Mouse (Mus musculus) thymus, postnatal 10 days (tissue): ENCODE measurements around the gene Apoe.
A peak's percentile ranks its signal among the peaks of the same experiment; 100 is the strongest.
"Not testable (repeated sequence)": the region's sequence is repeated elsewhere in the genome, so short reads cannot be mapped to it uniquely, and the experiment has no call there.

Experiments used
- DNase-seq, 2 experiments: peaks; one replicate each; pipeline ENCODE4 v3.0.0; 2021; ENCODE audit warnings: low spot score in 2 of 2

Apoe gene

DNA sequence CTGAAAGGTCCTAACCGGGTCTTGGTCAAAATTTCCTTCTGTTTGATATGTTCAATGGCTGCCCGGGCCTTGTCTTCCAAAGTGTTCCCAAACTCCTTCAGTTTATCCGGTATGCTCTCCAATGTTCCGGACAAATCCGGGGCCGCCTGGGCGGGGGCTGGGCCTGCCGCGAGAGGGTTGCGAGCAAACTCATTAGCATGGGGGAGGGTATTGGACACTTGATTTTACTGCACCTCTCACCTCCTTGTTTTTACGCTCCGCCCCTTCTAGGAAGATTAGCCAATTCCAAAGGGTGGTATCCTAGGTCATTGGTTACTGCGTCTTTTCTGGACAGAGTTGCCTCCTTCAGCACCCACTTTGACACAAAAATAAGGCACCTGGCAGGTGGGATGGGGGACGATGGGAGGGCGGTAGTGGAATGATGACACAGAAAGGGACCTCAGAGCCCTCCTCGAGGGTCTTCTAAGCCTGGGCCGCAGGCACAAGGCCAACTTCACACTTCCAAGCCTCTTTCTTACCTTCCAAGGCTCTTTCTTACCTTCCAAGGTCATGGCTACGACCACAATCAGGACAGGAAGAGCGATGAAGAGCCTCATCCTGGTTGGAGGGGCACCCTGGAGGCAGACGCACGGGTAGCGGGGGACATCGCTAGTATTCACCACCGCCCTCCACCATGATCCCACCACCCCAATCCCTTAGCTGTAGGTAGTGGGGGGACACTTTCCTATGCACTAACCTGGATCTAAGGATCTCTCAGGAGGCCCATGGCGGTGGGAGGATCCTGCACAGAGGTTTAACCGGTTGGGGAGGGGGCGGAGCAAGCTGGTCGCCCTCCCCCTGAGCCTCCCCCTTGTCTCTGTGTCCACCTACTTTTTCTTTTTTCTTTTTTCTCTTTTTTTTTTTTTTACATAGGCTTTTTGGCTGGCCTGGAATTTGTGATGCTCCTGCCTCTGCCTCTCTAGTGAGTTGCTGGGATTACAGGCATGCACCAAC is 6.8 kb downstream of the Apoe start, which contains the start of gene Apoc1:
Gene Apoc1 (minus strand): TSS at position 788 of the 993 bp plus-strand sequence.
- no peak for DNase-seq

DNA sequence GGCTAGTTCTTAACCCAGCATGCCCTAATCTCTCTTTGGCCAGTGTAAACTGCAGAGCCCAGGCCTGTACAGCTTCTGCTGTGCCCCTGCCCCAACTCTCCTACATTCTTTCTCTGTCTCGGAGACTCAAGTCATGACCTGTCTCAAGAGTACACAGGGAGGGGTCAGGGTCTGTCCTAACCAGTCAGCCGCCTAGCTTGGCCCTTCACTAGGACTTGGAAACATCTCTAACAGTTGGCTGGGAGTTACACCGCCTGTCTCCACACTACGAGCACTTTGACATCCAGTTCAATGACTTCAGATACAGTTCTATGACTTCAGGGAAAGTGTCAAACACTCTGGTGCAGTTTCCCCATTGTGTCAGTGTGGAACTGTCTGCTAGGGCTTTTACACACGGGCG is 7.6 kb downstream of the Apoe start:
- DNase-seq: no peak

DNA sequence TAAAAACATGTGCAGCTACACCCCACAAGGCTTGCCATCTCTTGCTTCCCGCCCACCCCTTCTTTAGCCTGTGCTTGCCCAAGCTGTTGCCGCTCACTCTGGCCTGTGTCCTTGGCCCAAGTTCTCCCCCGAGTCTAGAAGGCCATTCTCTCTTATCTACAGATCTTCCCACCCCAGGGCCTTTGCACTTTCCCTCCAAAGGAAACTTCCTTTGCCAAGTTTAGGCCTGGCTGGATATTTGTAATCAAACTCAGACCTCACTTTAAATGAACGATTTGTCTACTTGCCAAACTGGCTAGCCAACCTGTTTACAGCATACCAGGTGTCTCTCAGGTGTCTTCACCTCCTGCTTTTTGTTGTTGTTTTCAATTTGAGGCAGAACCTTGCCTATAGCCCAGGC is 8.1 kb downstream of the Apoe start:
- DNase-seq: no peak

DNA sequence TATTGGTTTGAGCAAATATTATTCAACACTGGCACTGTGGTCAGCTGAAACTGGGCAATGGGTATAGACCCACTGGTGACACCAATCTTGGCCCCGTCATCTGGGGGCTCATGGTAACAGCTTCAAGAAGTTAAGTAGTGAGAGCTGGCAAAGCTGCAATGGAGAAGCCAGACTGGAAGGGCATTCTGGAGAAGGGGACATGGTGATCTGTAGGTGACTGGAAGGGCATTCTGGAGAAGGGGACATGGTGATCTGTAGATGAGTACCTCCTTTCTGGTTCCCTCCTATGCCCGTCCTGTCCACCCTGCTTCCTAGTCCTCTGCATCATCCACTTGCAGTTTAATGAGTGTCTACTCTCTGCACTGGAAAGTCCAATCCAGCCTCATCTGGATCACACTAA is 10.4 kb downstream of the Apoe start:
- no peak for DNase-seq

DNA sequence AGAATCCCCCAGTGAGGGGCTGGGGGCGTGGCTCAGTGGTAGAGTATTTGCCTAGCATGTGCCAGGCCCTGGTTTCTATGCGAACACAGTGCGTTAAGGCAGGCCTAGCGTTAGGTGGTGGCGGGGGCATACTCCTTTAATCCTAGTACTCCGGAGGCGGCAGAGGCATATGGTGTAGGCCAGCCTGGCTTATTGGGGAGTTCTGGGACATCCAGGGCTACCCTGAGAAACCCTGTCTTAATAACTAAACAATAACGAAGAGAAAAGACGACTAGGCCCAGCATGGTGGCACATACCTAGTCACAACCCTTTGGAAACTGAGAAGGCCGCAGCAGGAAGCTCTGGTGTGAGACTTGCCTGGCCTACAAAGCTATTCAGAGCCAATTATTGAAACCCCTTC is 10.9 kb downstream of the Apoe start:
- no peak for DNase-seq

DNA sequence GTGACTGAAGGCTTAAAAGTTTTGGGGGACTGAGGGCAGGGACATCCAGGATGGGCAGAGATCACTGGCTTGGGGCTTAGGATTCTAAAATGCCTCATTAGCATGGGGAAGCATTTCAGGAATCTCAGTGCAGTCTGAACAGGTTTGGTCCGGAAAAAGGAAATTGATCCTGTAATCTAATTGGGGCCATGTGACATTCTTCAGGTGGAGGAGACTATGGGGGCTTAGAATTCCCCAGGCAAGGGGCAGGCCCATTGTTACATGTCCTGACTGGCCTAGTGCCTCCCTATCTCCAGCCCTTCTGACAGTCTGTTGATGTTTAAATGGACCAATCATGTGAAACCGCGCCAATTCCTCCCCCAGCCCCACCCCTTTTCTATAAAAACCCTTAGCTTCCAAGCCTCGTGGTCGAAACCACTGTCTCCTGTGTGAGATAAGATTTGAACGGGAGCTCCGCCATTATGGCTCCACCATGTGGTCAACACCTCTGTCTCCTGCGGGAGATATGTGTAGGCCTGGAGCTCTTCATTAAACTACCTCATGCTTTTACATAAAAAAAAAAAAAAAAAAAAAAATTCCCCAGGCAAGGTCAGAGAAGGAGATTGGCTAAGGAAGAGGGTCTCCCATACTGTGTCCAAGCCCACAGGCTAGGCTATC is 11.9 kb downstream of the Apoe start:
- not testable (repeated sequence) for DNase-seq

DNA sequence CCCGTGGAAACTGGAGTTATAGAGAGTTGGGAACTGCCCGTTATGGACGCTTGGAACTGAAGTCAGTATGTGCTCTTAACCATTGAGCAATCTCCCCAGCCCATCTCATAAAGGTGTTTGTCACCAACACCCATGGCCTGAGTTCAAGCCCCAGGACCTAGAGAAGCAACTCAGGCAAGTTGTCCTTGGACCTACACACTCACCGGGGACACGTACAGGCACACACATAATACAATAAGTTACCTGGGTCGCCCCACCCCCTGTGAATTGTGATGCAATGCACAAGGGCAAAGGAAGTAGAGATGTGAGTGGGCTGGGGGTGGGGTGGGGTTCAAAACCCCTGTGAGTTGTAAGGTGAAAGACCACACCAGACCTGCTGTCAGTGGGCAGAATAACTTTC is 12.5 kb downstream of the Apoe start:
- no peak for DNase-seq

DNA sequence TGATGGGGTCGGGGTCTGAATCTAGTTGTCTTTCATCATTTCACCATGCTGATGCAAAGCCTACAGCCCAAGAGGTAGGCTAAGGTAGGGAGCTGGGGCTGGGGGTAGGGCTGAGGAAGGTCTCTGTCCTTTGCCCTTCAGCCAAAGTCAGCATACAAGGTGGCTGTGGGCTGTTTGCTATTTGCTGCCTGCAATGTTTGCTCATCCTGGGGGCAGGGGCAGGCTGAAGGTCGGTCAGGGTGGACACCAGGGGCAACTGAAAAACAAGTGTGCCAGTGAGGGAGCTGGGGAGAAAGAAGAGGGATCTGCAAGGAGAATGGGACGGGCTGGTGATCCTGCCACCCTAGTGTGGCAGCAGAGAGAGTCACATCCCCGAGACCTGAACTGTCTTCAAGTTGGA is 13.6 kb downstream of the Apoe start:
- no peak for DNase-seq

DNA sequence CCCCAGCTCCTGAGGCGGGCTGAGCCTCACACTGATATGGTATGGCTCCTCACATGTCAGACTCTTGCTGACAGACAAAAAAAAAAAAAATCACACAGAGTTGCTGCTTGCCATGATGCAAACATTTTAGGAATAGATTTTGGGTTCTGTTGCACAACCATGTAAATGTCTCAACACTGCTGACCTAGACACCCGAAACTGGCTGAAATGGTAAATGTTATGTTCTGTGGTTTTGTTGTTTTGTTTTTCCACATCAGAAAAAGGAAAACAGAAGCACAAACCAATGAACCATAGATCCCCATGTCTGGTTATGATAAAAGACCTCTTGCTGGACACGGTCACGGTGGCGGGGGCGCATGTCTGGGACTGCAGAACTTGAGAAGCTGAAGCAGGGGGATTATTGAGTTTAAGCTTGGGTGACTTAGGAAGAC is 15.2 kb downstream of the Apoe start:
- DNase-seq: no peak

DNA sequence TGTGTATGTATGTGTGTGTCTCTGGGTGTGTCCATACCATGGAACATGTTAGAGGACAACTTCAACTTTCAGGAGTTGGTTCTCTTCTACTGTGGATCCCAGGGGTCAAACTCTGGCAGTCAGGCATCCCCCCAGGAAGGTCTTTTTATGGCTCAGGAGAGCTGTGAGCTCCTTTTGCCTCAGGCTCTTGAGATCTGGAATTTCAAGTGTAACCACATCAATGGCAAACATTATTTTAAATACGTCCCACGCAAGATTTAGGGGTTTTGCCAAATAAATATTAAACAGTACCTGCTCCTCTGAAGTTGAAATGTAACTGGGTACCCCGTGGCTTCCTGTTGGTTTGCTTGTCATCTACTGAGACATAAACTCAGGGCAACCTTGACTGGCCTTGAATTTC is 16.0 kb downstream of the Apoe start:
- no peak for DNase-seq

DNA sequence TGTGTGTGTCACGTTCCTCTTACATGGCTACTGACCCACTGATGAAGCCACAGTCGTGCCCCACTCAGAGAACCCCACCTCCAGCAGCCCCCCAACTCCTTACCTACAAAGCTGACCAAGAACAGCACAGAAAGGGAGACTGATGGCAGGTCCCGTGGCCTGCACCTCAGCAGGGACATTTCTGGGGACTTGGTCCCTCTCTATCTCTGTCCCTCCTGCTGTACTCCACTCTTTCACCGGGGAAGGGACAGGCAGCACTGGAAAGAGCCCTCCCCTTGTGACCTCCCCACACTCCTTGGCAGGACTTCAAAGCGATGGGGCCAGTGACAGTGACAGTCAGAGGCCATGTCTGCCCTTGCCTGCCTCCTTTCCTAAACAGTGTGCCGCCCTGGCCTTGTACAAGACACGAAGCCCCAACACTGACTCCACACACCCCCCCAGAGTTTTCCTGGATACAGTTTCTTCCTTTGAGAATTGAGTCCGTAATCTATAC is 17.7 kb downstream of the Apoe start, which contains the start of the genes Gm44805 and Apoc4:
Gene Gm44805 (minus strand): TSS at position 222 of the 493 bp plus-strand sequence.
Gene Apoc4 (minus strand): TSS at position 278 of the 493 bp plus-strand sequence.
- no peak for DNase-seq

DNA sequence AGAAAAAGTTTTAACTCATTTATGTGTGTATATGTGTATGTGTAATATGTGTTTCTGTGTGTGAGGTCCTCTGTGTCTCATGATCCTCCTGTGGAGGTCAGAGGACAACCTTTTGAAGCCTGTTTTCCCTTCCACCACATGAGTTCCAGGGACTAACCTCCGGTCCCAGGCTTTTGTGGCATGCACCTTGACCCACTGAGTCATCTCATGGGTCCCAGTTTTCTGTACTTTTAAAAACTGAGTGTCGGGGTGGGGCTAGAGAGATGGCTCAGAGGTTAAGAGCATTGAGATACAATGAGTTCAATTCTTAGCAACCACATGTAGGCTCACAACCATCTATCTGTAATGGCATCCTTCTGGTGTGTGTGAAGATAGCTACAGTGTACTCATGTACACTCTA is 18.3 kb downstream of the Apoe start:
- DNase-seq: no peak

DNA sequence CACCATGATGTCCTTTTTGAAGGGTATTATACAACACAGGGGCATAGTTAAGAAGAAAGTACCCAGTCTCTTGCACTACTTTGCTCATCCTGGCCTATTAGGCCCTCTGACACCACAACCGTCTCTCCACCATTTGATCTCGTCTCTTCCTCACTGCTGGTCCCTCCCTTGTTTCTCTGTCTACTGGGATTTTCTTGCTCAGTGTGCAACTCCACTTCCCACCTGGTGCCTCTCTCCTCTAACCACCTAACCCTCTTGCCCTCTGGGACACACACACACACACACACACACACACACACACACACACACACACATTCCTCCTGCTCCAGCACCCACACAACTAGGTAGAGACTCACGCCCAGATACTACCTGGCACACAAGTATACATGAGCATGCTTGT is 20.1 kb downstream of the Apoe start:
- no peak for DNase-seq

DNA sequence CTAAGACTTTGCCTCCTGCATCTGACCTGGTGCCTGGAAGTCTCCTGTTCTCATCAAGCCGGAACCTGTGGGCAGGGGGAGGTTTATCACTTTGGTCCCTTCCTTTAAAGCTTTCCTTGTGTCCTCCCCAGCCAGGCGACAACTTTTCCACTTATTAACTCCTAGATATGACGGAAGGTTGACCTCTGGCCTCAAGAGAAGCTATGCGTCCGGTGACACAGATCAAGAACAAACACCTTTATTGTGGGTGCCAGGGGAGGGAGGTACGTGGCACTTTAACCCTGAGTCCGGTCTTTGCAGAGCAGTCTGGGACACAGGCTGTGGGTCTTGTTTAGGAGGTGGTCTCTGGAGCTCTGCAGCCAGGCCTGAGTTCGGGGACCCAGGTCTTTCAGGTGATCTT is 21.1 kb downstream of the Apoe start, which contains the start of gene Apoc2:
Gene Apoc2 (minus strand): TSS at position 70 of the 400 bp plus-strand sequence.
- no peak for DNase-seq

DNA sequence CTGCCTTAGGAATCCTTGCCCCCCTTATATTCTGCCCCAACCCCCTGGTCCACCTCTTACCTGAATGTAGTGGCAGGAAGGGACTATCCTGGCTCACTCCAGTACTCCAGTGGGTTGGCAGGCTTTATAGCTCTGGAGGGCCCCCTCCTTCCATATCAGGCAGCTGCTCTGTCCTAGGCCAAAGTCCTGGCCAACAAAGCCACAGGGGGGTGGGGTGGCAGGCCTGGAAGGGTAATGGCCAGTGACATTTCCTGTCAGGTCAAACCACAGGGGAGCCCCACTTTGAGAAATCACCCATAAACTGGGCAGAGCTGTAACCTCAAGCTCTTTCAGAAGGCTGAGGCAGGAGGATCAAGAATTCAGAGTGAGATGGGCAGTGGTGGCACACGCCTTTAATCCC is 22.3 kb downstream of the Apoe start:
- no peak for DNase-seq

DNA sequence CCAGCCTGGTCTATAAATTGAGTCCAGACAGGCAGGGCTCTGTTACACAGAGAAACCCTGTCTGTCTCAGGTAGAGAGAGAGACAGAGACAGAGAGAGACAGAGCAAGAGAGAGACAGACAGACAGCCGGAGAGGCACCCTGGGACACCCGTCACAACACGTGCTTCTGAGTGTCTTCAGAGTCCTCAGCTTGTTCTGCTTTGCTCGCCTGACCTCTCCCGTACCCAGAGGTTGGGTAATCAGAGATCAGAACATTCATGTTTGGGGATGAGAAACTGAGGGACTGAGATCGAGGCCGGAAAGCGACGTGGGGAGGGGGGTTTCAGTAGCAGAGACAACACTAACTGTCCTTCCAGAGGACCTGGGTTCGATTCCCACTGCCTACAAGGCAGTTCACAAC is 23.2 kb downstream of the Apoe start:
- no peak for DNase-seq

DNA sequence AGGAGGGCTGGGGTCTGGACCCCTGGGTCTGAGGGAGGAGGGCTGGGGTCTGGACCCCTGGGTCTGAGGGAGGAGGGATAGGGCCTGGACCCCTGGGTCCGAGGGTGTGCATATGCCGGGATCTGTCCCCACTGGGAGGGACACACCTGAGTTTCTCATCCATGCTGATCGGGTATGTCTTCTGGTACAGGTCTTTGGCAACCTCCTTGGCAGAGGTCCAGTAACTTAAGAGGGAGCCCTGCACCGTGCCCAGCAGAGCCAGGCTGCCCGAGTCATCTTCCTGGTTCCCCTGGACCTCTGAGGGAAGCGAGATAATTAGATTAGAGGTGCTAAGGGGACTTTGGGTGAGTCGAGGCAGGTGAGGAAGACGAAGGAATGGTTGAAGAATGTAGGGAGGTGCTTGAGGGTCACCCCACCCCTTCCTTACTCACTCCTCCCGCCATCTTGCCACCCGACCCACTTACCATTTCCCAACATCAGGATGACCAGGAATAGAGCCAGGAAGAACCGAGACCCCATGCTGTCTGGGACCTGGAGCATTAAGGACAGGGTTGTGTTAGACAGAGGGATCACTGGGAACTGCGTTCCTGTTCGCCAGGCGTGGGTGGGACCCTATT is 25.8 kb downstream of the Apoe start:
- no peak for DNase-seq

DNA sequence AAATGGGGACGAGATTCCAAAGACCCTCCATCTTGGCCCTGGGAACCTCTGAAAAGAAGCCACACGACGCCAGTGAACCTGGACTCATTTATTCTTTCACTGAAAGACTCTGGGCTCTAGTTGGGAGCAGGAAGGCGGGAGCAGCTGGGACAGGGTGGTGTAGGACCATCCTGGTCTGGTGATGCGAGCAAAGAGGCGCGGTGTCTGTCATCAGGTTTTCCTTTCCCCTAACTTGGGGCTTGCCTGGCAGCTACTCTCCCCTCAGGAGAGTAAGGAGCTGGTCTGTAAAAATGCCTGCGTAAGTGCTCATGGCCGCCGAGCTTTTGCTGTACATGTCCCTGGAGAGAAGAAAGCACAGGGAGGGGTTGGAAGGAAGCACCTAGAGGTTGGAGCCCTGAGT is 27.5 kb downstream of the Apoe start:
- DNase-seq: no peak

DNA sequence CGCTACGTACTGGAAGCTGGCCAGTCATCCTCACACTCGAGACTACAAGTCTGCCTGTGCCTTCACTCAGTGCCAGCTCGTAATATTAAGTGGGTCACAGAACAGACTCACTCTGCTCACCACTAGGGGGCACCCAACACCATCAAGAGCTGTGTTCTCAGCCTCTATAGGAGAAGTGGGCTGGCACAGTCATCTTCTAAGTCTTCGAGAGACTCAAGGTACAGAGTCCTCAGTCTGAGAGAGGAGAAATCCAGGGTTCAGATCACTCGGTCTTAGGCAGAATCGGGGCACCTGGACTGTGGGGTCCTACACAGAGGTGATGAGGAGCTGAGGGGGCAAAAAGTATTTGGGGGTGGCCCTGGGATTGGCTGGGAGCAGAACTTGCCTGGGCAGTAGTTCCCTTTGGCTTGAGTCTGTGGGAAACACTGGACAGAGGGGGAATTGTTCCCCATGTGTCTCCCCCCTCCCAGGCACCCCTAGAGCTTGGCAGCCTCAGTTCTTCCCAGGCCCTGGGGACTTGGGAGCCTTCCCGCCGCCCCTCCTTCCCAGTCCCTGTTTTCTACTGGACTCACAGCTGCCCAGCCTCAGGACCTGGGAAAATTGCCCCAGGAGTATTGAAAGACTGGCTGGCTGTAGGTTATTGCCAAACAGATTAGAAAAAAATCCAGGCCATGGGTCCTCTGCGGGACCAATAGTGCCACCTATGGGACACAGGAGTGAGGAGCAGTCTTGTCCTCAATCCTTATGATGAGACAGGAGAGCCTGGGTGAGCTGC is 29.9 kb downstream of the Apoe start:
- peak; percentile 83 to 94 for DNase-seq

DNA sequence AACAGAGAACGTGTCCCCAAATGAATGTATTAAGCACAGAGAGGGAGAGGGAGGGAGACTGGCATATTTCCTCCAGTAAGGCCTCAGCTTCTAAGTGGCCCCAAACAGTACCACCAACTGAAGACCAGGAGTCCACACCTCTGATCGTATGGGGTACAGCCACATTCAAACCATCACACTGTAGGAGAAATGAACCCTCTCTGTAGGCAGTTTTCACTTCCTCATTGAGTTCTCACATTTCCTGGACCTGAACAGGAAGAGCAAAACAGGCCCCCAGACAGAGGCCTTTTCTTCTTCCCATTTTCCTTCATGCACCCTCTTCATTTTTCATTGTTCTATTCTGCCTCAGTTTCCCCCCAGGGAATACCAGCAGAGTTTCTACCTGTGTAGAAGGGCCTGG is 31.6 kb downstream of the Apoe start:
- DNase-seq: no peak

DNA sequence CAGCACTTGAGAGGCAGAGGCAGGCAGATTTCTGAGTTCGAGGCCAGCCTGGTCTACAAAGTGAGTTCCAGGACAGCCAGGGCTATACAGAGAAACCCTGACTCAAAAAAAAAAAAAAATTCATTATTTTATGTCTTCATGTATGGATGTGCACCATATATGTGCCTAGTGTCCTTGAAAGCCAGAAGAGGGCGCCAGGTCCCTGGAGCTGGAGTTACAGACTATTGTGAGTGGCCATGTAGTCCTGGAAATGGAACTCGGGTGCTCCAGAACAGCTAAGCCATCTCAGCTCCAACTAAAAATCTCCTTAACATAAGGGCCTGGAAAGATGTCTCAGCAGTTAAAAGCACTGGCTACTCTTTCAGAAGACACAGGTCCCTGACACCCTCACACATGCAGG is 32.2 kb downstream of the Apoe start:
- no peak for DNase-seq
